8 mouse cellular contexts compared by ENCODE assay signal in the genomic region with DNA sequence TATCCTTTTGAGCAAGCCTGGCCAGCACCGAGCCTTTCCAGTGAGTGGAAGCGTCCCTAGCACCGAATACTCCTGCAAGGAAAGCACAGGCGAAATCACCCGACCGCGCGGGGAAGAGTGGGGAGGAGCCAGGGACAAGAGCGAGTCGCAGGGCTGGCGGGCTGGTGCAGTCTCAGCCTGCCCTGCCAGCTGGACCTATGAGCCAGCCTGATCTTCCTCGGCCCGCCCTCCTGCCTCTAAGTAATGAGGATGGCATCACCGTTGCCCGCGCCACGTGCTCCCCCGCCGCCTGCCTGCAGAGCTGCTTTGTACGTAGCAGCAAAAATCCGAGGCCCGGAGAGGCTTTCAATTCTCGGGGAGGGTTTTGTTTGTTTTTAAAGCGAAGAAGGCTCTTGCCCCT. TPM values are rescaled to one million over a fixed set of nuclear protein-coding genes. Genes with fewer than 3 reads are reported as not detected.
DNase-seq lines count a peak whose midpoint lies in the region; ATAC-seq lines count a peak whose summit lies in the region.

No protein-coding gene starts in this region.

- H3K4me1 ChIP-seq in hindbrain, embryonic 11.5 days (replicated peaks; ENCODE audit: control insufficient read depth, insufficient read depth, low read length) = peaks cover 25% of the 10 kb centered on the region

- under 1% methylated on average over 24 of the region's 24 CpGs for WGBS in hindbrain, embryonic 11.5 days

- no peaks in the 10 kb centered on the region for H3K27me3 ChIP-seq in hindbrain, embryonic 11.5 days (ENCODE audit: control insufficient read depth, insufficient read depth, low read length)

- peak overlapping the region; percentile 21 for H3K4me3 ChIP-seq in hindbrain, embryonic 11.5 days (ENCODE audit: low read depth, low read length)

- H3K4me2 ChIP-seq in hindbrain, embryonic 11.5 days (replicated peaks; ENCODE audit: low read depth, low read length) = peak overlapping the region; percentile 58

- peak; percentile 90 for ATAC-seq in hindbrain, embryonic 11.5 days (ENCODE audit: low FRiP score)

- peak; percentile 93 for DNase-seq in NIH3T3 (ENCODE audit: low read depth)
- peak; percentile 94 to 96 for DNase-seq in cerebellum, postnatal 10 days
- peak; percentile 91 to 93 for DNase-seq in frontal cortex, adult 2 months (ENCODE audit: extremely low spot score in 1 of 2, low spot score in 1 of 2)
- peak; percentile 84 for DNase-seq in hindbrain, embryonic 11.5 days (ENCODE audit: low spot score)
- DNase-seq in layer of hippocampus, postnatal 36 days = peak; percentile 86 to 87
- peak; percentile 95 for DNase-seq in lung, postnatal 25 days (ENCODE audit: low spot score)
- DNase-seq in retina, adult 2 months (ENCODE audit: low read depth, low spot score) = peak; percentile 76
- peak; percentile 80 for DNase-seq in thymus, postnatal 25 days

- no peaks in the 10 kb centered on the region for H3K36me3 ChIP-seq in hindbrain, embryonic 11.5 days (ENCODE audit: control insufficient read depth, insufficient read depth, low read length)

- peak overlapping the region; percentile 52; the same call in 1 of the 2 replicates for H3K9ac ChIP-seq in hindbrain, embryonic 11.5 days (ENCODE audit: low read depth, low read length)

- H3K9me3 ChIP-seq in hindbrain, embryonic 11.5 days (ENCODE audit: control insufficient read depth, low read length) = no peaks in the 10 kb centered on the region

- peak overlapping the region; percentile 63 for H3K27ac ChIP-seq in hindbrain, embryonic 11.5 days (ENCODE audit: low read depth, low read length)

RNA-seq across cellular contexts. Expression of gene Anp32a, which starts 22.5 kb away (rescaled TPM):
- 608 and 638 TPM in 2 replicates for polyA plus RNA-seq in frontal cortex, adult 2 months (2012; rRNA removed)
- polyA plus RNA-seq in hindbrain, embryonic 11.5 days (2014; fragmentation: Nextera tagmentation; extraction: Ambion mirVana) = 220 and 221 TPM in 2 replicates
- total RNA-seq in layer of hippocampus, postnatal 36 days (2021) = 100 to 1,000 TPM; 334 to 351 TPM

Comparison
In these comparisons a context has a peak if more than half of its experiments do, and no peak if none do; other contexts are left out.
1. Peak in every context shown above with its lines: DNase-seq, ATAC-seq, H3K4me3 ChIP-seq and H3K27ac ChIP-seq.